Mouse (Mus musculus): Measurements from ENCODE around the gene Chmp4b. TPM values are rescaled to one million over a fixed set of nuclear protein-coding genes. Genes with fewer than 3 reads are reported as not detected.
A peak's percentile ranks its signal among the peaks of the same experiment; 100 is the strongest.

Chmp4b gene
- total RNA-seq, 2 experiments from 2014 or later = 215 to 218 TPM

GRCm38 (mm10) chr2:154676653-154677609 lies 25.4 kb downstream of the Chmp4b start:
- peak; percentile 53 to 64 for DNase-seq (ENCODE audit: low spot score in 2 of 2)

DNA sequence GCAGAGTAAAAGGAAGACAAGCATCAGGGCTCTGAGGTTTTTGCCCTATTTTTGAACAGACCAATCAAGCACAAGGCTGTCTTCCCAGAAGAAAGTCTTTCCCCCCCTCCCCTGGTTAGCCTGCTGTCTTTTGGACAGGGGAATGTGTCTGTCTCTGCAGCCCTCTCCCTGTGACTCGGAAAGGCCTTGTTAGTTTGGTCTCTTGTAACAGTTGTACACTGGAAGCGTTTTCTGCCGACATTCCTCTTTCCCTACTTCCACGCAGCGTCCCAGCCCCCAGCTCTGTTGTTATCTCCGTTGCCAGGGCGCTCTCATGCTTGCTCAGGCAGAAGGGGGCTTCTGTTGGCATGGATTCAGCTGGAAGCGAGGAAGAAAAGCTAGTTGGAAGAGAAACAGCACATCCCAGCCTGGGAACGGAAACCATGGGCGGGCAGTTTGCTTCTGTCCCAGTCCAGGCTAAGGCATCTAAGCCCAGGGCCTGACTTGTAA lies 26.2 kb downstream of the Chmp4b start:
- DNase-seq (ENCODE audit: low spot score in 2 of 2) = peak; percentile 51 to 57
- intact Hi-C loops (cut with DNase I) = no loop called here

More at GRCm38 (mm10) chr2:154676653-154677609, 25.4 kb downstream of the Chmp4b start:
- intact Hi-C loops (cut with DNase I) = no loop called here

GRCm38 (mm10) chr2:154678995-154679394 lies 27.5 kb downstream of the Chmp4b start:
- intact Hi-C loops (cut with DNase I) = no loop called here

DNA sequence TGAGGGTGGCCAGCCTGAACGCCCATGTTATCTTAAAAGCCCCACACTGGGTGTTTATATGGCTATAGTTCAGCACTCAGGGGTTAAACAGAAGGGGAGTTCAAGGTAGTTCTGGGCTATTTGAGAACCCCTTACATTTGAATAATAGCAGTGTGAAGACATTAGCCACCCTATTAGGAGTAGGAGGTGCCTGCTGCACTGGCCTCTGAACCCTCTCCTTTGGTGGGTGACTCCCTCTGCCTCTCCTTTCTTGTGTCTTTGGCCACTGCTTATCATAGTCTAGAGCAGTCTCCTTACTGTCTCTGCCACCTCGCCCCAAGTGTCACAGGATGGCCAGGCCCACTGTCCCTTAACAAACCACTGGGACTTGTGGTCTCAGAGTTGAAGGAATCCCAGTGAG lies 28.8 kb downstream of the Chmp4b start:
- intact Hi-C loops (cut with DNase I) = no loop called here
- no peak for DNase-seq (ENCODE audit: low spot score in 2 of 2)

More at GRCm38 (mm10) chr2:154678995-154679394, 27.5 kb downstream of the Chmp4b start:
- DNase-seq (ENCODE audit: low spot score in 2 of 2) = no peak

DNA sequence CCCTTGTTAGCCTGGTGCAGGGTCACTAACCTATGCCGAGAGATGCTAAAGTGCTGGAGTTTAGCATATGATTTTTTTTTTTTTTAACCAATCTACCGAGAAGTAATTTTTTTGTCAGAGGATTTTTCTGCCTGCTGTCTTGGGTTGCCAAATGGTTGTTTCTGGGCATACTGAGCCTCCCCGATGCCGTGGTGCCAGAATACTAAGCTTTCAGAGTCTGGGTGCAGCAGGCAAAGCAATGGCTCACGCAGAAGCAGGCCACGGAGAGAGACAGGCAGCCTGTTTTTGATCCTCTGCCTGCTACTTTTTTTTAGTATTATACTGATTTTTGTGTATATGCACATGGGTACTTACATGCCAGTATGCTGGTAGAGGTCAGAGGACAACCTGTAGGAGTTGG lies 29.4 kb downstream of the Chmp4b start:
- no peak for DNase-seq (ENCODE audit: low spot score in 2 of 2)
- intact Hi-C loops (cut with DNase I) = no loop called here

DNA sequence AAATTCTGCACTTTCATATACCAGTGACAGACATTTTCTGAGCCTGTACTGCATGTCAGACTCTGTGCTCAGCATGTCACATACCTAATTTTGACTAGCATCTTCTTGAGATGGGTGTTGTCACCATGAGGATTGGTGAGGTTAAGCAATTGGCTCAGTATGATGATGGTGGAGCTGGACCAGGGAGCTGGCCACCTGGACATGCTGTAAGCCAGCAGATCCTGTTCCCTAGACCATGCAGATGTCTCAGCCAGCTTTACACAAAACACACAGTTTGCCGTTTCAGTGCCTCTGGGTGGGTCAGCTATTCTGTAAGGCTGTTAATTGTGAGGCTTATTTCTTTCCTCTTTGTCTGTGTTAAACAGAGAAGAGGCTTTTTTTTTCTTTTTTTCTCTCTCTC lies 31.2 kb downstream of the Chmp4b start:
- intact Hi-C loops (cut with DNase I) = no loop called here

GRCm38 (mm10) chr2:154684901-154685470 lies 33.5 kb downstream of the Chmp4b start:
- no peak for DNase-seq (ENCODE audit: low spot score in 2 of 2)
- intact Hi-C loops (cut with DNase I) = no loop called here

More for the DNA sequence above, 31.2 kb downstream of the Chmp4b start:
- no peak for DNase-seq (ENCODE audit: low spot score in 2 of 2)

DNA sequence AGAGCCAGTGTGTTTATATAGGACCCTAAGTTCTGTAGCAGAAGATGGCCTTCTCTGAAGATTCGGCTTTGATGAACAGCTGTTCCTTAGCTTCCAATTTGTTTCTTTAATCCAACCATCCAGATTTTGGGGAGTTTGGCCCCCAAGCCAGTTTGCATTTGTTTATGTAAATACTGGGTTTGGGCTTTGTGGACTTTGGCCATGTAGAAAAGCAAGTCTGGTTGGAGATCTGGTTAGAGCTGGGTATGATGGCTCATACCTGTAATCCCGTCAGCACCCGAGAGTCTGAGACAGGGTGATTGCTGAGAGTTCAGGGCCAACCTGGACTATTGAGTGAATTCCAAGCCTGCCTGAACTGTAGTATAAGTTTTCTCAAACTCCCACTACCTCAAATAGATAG lies 34.3 kb downstream of the Chmp4b start:
- no peak for DNase-seq (ENCODE audit: low spot score in 2 of 2)
- intact Hi-C loops (cut with DNase I) = no loop called here

GRCm38 (mm10) chr2:154686819-154687218 lies 35.3 kb downstream of the Chmp4b start:
- no peak for DNase-seq (ENCODE audit: low spot score in 2 of 2)
- intact Hi-C loops (cut with DNase I) = no loop called here

DNA sequence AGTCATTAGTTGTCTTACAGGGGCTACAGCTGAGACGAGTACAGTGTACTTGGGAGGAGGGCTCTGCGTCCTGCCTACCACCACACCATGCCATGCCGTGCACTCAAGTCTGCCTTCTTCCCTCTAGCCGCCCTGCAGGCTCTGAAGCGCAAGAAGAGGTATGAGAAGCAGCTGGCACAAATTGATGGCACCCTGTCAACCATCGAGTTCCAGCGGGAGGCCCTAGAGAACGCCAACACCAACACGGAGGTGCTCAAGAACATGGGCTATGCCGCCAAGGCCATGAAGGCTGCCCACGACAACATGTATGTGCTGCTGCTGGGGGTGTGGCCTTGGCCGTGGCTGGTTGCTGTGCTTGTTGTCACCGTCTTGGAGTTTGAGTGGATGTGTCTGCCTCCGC lies 37.9 kb downstream of the Chmp4b start:
- intact Hi-C loops (cut with DNase I) = no loop called here
- no peak for DNase-seq (ENCODE audit: low spot score in 2 of 2)

DNA sequence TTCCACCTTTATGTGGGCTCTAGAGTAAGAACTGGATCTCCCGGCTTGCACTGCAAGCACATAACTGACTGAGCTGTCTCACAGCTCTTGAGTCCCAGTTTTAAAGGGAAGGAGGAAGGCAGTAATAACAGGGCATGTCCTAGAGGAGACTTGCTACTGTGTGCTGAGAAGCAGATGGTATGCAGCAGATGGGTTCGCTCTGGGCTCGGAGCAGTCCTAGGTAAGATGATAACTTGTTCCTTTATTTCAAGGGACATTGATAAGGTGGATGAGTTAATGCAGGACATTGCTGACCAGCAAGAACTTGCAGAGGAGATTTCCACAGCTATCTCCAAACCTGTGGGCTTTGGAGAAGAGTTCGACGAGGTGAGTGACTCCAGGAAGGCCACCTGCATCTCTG lies 39.5 kb downstream of the Chmp4b start:
- DNase-seq (ENCODE audit: low spot score in 2 of 2) = no peak
- intact Hi-C loops (cut with DNase I) = no loop called here

GRCm38 (mm10) chr2:154693186-154693940 lies 41.9 kb downstream of the Chmp4b start:
- intact Hi-C loops (cut with DNase I) = no loop called here
- DNase-seq (ENCODE audit: low spot score in 2 of 2) = no peak

DNA sequence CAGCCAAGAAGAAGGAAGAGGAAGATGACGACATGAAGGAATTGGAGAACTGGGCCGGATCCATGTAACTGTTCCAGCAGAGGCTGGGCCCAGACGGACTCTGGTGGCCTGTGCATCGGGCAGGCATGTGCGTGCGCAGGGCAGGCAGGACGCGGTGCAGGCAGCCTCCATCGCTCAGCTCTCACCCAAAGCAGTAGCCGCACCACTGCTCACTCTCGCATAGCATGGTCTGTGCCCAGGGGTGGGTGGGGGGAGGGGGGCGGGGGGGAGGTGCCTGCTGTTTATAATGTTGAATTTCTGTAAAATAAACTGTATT lies 42.4 kb downstream of the Chmp4b start:
- intact Hi-C loops (cut with DNase I) = no loop called here
- DNase-seq (ENCODE audit: low spot score in 2 of 2) = no peak

DNA sequence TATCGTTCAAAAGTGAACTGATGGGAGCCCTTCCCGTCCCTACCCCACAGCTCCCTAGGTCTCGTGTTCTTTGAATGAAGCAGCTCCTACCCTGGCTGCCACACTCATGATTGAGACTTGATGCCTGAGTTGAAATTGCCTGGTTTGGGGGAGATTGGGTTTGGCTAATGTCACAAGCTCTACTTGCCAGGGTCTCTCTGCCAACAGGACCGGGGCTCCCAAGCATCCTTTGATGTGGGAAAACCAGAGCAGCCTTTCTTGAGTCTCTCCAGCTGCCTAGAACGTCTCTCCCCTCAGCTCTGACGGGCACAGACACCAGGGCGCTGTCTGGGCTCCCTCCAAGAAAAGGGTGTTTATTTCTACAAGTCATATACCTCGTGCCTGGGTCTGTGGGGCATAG lies 44.2 kb downstream of the Chmp4b start:
- DNase-seq (ENCODE audit: low spot score in 2 of 2) = peak in 1 of 2 experiments; percentile 42
- intact Hi-C loops (cut with DNase I) = no loop called here

DNA sequence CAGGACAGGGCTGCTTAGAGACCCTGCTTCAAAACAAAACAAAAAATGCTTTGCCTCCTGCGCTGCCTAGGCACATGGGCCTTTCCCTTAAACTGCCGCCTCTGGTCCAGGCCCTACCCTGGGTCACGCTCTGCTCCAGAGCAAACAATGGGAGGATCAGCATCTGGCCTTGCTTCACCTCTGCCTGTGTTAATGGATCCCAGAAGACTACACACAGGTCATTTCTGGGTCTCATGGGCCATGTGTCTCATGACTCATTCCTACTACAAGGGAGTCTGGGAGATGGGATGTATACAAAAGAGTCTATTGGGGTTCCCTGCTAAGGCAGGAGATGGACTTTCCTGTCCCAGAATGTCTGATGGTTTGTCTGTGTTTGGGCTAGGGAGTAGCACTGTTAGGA lies 45.2 kb downstream of the Chmp4b start:
- DNase-seq (ENCODE audit: low spot score in 2 of 2) = no peak
- intact Hi-C loops (cut with DNase I) = no loop called here

GRCm38 (mm10) chr2:154699360-154699759 lies 47.9 kb downstream of the Chmp4b start:
- DNase-seq (ENCODE audit: low spot score in 2 of 2) = no peak
- intact Hi-C loops (cut with DNase I) = no loop called here

- intact Hi-C loops (cut with DNase I) = no loop called here
- DNase-seq (ENCODE audit: low spot score in 2 of 2) = no peak
Observed at GRCm38 (mm10) chr2:154700177-154700576, 48.7 kb downstream of the Chmp4b start.

DNA sequence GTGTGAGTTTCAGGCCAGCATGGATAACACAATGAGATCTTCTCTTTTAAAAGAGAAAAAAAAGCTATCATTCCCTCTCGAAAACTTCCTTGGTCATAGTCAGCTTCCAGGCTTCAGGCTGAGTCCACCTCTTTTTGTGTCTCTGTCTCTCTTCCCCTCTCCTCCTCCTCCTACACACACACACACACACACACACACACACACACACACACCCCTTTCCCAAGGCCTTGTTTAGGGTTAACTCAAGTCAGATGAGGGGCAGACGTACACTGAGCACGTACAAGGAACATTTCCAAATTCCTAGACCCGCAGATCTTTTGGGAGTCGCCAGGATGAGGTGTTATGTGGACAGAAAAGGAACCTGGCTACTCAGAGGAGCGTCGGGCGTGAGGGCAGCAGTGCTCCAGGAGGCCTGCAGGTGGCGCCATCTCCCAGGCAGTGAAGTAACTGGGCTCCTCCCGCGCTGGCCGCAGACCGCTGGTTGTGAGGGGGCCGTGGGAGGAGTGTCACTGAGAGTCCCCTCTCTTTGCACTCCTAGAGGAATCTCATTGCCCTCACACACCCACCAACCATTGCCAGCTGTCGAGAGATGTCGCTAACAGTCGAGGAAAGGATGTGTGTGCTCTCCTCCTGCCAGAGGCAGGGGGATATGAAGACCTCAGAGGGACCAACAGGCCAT lies 51.3 kb downstream of the Chmp4b start:
- peak; percentile 52 to 63 for DNase-seq (ENCODE audit: low spot score in 2 of 2)
- intact Hi-C loops (cut with DNase I) = loop anchor here (1.0 to 2.0 kb wide), 2 partner anchors 152 to 241 kb away; no protein-coding TSS in a partner anchor

DNA sequence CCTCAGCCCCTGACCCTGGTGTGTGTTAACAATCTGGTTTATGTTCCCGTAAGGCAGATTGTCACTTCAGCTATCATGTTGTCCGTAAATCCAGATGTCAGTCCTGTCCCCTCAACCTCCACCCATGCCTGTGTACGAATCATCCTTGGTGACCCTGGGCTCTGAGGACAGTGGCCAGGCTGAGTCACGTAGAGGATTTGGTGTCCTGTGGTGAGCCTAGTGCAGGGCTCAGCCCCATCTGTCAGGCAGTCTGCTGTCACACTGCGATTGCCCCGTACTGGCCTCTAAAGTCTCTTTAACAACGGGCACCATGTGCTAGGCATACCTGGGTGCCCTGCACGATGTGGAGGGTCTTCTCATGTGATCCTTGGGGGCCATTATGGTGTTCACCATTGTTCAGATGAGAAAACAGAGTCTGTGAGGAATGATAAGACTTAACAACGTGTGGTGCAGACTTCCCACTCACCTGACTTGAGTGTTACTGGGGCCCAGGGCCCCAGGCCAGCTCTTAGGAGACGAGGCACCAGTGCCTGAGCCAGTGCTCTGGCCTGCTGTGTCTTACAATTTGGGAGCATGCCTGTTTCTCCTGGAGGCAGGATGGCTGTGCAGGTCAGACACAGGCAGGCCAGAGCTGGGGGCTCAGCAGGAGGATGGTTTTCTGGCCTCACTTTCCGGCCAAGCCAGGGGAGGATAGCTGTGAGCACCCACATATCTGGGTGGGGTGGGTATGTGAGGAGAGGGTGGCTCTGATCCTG lies 55.2 kb downstream of the Chmp4b start:
- no peak for DNase-seq (ENCODE audit: low spot score in 2 of 2)
- intact Hi-C loops (cut with DNase I) = no loop called here
